Mouse (Mus musculus): ENCODE results near the gene Lad1. TPM values are rescaled to one million over a fixed set of nuclear protein-coding genes. Genes with fewer than 3 reads are reported as not detected.
A peak's percentile ranks its signal among the peaks of the same experiment; 100 is the strongest.

Gene Lad1
- total RNA-seq, 1 experiment from 2014 or later: not detected

DNA sequence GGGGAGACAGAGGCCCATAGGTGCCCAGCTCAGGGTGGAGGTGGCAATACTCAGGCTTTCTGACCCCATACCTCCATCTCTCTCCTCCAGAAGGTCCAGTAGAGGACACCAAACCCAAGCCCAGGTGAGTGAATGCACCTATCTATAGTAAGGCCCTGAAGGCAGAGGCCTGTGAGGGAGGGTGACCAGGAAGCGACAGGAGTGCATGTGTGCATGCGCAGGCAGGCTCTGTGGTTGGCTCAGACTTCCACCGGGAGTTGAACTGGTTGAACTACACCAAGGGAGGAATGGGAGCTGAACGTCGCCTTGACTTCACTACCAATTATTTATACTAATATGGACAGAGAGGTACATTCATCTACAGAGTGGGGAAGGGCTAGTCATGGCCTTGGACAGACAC lies 28.2 kb downstream of the Lad1 start:
- no peak for DNase-seq

DNA sequence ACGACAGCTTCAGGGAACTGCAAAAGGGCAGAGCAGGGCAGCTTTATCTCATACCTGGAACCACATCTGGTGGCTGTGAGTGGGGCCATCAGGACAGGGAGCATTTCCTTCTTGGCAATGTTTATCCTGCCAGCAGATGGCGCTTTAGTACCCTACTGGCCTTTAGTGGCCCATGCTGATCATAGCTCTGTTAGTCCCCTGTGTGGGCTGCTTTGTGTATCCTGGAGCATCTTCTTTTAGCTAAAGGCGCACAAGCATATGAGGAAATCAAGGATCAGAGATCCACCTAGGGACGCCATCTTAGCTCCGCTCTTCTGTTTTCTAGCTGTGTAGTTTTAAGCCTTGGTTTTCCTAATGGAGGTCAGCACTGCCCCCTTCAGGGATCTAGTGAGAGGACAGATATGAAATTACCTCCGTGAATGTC lies 28.8 kb downstream of the Lad1 start:
- DNase-seq: peak; percentile 65

DNA sequence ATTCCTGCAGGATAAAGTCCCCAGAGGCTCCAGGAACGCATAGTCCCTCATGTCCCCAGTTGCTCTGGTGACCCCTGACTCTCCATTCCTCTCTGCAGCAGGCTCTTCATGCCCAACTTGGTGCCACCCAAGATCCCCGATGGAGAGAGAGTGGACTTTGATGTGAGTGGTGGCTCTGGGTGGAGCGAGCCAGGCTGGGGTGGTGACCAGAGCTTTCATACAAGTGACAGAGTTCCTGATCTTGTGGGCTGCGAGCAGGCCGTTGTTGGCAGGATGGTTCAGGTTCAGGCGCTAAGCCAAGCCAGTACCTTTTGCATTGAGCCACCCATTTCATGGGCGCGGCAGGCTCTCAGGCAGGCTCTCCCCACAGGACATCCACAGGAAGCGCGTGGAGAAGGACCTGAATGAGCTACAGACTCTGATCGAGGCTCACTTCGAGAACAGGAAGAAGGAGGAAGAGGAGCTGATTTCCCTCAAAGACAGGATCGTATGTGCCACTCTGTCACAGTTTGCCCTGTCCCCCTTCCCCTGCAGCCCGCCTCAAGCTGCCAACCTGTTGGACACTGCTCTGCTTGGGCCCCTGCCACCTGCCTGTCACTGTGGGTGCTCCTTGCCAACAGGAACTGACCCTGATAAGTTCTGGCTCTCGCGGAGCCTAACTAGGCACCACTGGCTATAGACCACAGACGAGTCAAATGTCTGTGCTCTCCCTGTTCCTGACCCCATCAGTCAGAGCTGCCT lies 29.4 kb downstream of the Lad1 start:
- no peak for DNase-seq

DNA sequence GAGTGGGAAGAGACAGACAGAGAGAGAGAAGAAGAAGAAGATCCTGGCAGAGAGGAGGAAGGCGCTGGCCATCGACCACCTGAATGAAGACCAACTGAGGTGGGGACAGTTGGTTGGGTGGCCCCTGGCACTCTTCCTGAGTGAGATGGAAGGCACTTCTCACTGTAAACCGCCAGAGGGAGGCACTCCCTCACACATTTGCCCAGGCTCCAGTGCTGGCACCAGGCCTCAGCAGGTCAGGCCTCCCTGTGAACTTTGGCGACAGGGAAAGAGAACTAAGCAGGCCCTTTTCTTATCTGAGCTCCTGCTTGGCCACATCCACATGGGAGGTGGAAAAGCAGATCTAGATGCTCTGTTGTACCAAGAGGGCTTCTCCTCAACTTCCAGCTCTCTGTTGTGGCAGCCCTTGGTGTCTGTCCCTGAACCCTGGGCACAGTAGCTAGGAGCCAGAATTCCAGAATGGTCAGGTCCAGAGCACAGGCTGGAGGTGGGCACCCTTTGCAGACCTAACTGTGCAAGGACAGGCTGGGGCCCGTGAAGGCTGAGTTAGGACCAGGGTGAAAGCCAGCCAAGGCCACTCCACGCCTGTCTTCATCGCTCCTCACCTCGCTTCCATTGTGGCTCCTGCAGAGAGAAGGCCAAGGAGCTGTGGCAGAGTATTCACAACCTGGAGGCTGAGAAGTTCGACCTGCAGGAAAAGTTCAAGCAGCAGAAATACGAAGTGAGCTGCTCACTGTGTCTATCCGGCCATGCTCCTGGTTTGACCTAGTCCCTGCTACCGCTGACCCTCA lies 32.5 kb downstream of the Lad1 start:
- DNase-seq: peak; percentile 73

DNA sequence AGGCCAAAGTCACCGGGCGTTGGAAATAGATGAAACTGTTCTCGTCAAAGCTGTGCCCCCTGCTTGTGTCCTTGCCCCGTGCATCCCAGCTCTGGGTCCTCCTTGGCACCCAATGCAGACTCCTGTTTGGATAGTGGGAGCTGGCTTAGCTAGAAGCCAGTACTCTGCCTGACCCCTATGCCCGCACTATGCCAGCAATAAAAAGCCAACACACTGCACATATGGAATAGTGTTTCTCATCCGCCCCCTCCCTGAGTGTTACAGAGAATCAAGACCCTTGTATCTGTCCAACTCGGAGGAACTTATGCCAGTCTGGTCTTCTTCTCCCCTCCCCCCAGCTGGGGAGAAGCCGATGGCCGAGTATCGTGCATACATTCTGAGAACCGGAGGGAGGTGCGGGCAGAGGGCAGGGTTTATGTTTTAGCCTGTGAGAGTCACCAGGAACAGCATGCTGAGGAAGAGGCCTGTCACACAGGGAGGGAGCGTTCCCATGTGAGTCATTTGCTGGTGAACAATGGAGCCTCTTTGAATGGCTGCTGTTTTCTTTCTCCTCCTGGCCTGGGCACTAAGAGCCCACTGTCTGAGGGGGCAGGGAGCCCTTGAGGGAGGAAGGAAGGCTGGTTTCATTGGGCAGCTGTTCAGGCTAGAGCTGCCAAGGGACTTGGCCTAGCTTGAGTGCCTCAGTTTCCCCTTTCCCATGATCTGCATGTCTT lies 33.8 kb downstream of the Lad1 start:
- DNase-seq: no peak

DNA sequence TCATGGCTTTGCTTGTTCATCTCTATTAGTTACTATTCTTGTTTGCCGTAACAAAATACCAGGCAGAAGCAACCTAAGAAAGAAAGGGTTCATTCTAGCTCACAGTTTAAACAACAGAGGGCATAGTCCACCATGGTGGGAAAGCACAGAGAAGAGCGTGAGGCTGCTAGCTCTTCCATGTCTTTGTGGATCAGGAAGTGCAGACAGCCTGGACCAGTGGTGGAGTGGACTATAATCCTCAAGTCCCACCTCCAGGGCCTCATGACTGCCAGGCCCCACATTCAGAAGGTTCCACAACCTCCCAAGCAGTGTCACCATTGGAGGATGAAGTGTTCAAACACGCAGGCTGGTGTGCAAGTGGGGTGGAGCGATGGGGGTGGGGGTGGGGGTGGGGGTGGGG lies 34.8 kb downstream of the Lad1 start:
- no peak for DNase-seq

DNA sequence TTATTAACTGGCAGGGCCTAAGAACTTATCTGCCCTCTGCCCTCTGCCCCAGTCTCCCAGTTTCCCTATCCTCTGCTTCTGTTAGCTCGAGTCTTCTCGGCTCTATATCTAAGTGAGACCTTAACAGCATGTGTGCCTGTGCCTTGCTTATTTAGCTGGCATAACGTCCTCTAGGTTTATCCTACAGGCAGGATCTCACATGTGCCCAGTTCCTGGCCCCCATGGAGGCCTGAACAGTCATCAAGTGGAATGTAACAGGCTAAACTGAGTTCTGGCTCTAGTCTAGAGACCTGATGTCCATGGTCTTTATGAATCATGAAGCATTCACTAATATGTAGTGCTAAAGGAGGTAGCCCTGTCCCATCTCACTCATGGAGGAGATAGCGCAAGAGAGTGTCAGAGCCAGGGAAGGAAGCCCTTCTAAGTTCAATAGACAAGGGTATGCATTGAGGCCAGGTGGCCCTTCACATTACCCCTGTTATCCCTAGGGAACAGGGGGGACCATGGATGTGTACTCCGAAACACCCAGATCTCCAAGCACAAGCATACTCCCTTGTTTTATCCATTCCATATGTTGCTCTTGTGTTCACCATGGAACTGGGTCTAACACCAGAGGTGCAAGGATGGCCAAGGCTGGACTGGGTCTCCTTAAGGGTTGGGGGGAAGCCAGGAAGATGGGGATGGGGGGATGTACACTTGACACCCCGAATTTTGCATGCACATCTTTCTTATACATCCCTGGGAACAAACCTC lies 36.4 kb downstream of the Lad1 start:
- DNase-seq: no peak

DNA sequence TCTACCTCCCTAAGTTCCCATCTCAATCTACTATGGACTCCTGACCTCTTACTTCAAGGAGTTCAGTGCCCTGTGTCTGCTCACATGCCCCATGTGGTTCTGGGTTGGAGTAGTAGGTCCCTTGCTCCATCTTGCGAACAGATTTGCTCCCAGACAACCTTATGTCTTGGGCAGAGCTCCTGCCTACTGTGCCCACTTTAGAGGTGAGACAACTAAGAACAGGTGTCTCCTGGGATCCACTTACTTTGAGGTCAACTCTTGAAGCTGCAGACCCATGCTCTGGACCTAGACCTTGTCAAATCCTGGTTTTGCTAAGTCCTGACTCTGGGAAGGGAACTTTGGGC lies 36.9 kb downstream of the Lad1 start:
- DNase-seq: no peak

DNA sequence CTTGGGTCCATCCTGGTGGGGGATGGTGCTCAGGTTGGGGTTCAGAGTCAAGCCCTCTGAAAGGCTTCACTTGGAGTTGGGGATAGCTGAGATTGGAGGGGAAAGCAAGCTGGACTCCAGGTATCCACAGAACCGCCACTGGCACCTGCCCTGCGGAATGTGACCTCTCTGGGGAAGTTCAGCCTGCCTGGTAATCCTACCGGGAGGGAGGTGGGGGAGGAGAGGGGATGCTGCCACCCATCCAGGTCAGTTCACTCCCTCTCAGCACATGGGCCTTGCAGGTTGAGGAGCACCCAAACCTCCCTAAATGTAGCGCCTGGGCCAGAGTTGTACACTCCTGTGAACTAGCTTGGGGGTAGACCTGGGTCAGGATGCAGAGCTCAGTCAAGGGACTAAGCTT lies 37.7 kb downstream of the Lad1 start:
- DNase-seq: no peak

DNA sequence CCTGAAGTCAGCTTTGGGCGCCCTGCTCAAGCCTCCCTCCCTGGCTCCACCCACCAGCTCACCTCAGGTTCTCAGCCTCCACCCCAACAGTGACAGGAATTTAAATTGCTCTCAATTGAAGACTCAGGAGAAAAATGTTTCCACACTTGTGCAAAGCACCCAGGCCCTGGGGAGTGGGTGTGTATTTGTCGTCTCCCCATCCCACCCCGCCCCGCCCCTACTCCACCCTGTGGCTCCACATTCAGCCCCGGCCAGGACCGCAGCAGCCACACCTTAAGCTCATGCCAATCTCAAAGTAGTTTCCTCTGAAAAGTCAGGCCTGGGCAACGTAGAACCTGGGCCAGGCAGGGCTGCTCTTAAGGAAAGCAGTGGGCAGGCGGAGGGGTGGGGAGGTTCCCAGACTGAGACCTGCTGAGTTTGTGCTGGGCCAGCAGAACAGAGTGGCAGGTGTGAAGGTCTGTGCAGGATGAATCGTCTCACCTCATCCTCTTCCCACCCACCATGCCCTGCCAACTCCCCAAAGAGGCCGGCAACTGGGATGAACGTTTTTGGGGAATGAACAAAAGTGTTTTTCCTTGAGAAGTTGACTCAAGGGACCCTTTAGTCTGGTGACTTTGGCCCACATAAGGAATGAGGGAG lies 38.9 kb downstream of the Lad1 start:
- DNase-seq: no peak

DNA sequence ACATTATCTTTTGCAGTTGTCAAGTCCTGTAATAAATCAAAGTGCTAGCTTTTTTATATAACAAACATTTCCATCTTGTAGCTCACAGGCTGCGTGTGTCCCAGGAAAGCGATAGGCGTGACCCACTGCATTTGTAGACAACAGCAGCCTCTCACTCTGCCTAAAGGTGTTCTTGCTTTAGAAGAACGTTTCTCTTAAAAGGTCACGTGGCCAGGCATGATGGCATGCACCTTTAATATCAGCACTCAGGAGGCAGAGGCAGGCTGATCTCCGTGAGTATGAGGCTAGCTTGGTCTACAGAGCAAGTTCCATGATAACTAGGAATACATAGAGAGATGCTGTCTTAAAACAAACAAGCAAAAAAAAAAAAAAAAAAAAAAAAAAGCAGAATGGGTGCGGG lies 40.1 kb downstream of the Lad1 start:
- no peak for DNase-seq

DNA sequence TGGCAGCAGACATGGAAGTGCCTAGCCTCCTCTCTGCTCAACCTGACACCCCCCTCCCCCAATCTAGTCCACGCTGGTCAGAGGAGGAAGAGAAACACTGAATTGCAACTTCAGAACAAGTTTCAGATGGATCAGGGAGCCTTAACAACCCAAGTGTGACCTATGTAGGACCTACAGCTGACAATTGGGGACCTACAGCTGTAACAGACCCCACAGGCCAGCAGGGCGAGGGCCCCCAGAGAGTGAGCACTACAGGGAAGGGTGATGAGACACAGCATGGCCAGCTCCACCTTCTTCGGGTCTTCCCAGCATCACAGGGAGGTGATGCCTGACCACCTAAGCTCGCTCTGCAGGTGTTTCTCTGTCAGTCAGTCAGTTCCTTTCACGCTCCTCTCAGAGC lies 42.7 kb downstream of the Lad1 start:
- no peak for DNase-seq

DNA sequence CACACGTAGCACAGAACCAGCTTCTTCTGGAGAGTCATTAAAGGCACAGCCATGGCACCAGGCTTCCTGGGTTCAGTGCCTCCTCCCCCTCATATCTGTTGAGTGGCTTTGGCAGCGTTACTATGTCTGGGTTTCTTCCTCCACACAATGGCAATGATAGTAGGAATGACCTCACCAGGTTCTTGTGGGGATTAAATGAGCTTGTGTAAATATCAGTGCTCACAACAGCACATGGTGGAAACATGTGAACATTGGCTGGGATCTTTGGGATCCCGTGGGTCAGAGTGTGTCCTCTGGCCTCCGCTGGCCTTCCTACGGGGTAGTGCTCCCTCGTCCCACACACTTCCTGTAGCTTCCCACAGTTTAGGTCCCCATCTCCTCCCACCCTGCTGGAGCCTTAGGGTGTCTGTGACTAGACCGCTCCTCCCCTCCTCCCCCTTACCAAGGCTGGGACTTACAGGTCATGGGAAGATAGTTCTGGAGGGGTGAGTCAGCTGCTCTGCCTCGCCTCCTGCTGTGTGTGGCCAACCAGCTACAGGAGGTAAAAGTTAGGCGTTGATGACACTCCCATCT lies 43.7 kb downstream of the Lad1 start:
- DNase-seq: peak; percentile 52

DNA sequence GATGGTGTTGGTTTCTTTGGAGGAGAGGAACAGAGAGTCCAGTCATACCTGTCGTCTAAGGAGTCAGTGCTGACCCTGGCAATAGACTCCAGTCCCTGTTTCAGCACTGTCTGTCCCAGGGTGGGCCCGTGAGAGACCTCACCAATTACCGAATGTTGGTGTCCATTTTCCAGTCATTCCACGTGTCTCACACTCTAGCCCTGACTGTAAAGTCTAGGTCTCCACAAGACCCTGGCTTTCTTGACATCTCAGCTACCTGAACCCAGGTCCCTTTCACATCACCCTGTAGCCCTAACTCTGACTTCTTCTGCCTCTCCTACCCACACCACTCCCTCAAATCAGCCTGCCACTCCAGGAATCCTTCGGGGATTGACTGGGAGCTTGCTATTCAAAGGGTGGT lies 44.2 kb downstream of the Lad1 start:
- DNase-seq: no peak

DNA sequence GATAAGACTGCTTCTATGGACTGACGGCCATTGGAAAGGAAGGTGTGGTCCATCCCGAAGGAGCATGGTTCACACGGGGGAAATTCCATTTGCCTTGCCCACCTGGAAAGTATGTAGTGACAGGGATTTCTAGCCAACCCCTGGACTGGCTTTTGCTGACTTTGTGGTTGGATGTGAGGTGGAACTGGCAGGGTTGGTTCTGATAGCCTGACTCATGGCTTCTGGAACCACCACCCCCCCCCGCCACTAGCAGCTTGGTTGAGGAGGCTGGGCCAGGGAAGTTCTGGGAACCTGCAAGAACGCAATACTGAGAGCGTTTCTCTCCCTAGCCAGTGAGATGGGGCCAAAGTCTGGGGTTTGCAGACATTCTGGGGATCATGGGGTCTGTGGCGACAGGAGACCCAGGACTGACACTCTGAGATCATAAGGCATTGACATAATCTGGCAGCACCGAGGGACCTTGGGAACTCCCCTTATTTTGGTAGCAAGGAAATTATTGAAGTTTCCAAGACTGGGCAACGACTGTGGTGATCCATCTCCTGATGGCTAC lies 45.5 kb downstream of the Lad1 start:
- DNase-seq: no peak

DNA sequence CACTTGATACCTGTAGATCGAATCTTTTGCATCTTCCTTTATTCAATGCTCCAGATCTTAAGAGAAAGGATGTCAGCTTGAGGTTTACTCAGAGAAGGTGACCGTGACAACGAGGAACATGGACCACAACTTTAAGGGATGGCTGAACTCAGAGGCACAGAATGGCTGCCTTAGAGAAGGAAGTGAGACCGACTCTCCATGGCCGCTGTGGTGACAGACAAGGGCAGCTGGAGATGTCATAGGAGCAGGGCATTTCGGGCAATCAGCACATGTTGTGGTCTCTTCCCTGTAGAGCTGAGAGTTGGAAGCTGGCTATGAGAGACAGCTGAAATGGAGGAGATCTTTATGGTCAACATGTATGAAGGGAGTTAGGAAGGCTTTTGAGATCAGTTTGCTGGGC lies 46.4 kb downstream of the Lad1 start:
- DNase-seq: no peak

DNA sequence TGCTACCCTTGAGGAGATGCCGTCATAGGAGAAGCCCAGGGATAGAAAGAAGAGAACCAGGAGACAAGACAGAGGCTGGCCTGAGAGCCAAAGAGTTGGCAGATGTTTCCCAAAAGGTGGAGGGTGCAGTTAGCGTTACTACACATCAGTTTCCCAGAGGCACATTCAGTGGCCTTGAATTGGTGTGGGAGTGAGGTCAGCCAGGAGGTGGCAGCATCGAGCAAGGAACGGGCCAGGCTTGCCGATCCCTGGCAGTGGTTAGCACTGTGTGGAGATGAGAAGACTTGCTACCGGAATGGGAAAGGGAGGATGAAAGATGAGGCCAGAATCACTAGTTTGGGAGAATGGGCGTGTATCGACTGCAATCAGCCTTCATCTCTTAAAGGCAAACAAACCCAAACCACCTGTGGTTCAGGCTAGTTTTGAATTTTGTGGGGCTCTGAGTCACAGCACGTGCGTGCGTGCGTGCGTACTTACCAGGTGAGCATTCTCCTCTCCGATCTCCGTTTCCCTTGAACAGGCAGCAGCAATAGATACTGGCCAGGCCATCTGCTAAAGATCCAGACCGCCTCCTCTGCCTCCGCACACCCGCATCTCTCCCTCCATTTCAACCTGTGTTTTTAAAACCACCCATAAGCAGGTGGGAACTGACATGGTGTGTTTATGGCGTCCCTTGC lies 47.3 kb downstream of the Lad1 start:
- peak; percentile 91 for DNase-seq

DNA sequence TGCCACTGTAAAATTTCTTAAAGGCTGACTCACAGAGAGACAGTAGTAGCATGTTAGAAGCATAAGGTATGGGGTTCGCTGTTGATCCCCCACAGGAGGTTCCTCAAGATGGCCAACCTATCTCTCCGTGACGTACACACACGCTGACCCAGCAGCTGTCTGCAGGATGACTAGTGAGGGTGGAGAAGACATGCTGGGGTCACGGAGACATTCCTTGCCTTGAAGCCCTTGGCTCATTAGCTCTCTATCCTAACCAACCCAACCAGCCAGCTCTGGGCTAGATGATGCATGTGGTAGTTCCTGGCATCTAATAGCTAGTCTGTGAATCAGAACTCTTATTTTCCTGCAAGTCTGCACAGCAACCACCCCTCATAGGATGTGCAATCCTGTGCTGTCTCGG lies 50.2 kb downstream of the Lad1 start:
- no peak for DNase-seq

DNA sequence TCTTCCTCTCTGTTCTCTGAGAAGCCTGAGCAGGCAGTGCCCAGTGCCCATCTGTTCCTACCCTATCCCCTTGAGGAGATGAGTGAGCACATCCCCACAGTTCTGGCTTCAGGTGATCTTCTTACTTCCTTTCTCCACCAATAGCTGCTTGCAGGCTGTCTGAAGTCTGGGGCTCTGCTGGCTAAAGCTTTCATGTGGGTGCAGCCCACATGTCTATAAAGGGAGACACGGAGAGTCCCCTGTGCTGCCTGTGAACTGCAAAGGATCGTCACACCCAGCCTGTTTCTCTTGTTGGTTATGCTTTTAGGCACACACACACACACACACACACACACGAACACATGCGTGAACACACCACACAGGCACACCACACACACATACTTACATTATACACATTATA lies 54.6 kb downstream of the Lad1 start:
- no peak for DNase-seq

DNA sequence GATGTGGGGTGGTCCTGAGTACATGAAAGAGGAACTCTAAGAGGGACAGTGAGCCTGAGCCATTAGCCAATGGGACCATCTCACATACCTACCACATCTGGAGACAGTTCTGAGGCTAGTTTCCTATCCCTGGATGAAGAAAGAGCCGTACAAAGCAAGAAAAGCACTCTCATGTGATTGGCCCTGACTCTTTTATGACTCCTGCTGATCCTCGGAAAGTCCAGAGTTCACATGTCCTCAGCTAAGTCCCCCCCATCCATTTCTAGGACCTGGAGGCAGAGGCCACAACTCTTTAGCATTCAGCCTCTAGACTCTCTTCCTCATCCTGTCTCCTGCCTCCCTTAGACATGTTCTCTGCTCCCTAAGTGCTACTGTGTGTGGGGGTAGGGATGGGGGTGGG lies 58.9 kb downstream of the Lad1 start:
- no peak for DNase-seq

Data from adrenal gland, postnatal 14 days (tissue).